Comparison of ENCODE assay signal across 11 mouse cellular contexts in genomic region chr2:71867480-71867879, GRCm38 (mm10). TPM values are rescaled to one million over a fixed set of nuclear protein-coding genes. Genes with fewer than 3 reads are reported as not detected.
DNase-seq lines count a peak whose midpoint lies in the region; ATAC-seq lines count a peak whose summit lies in the region.
"Had no signal": no experiment of that assay in that cellular context is flagged by ENCODE, and none has a peak within 500 bp of the region (broad histone marks: within the 10 kb centered on the region; RNA-seq: fewer than 3 reads in every experiment).

No protein-coding gene starts in this region.

- 15% methylated on average over 5 of the region's 5 CpGs for WGBS in heart, embryonic 14.5 days
- 7% methylated on average over 5 of the region's 5 CpGs for WGBS in forebrain, embryonic 14.5 days
- WGBS in midbrain, embryonic 15.5 days = 11% methylated on average over 5 of the region's 5 CpGs

- H3K4me1 ChIP-seq in heart, embryonic 14.5 days (ENCODE audit: control insufficient read depth in 2 of 2, insufficient read depth in 2 of 2, low read length in 2 of 2) = peaks cover 3 to 10% of the 10 kb centered on the region in 2 experiments
- no peaks in the 10 kb centered on the region for H3K4me1 ChIP-seq in forebrain, embryonic 14.5 days (ENCODE audit: control insufficient read depth, insufficient read depth, low read length)
- H3K4me1 ChIP-seq in midbrain, embryonic 15.5 days = peaks cover 3% of the 10 kb centered on the region; the same call in 1 of the 2 replicates

- H3K4me2 ChIP-seq in heart, embryonic 14.5 days (ENCODE audit: low read length) = no peak overlapping the region
- no peak overlapping the region for H3K4me2 ChIP-seq in forebrain, embryonic 14.5 days (ENCODE audit: low read length)
- no peak overlapping the region for H3K4me2 ChIP-seq in midbrain, embryonic 15.5 days
- H3K4me2 ChIP-seq: neural tube, embryonic 13.5 days had no signal

- peak overlapping the region; percentile 39 to 51; a peak in 2 of 4 replicates for H3K27ac ChIP-seq in heart, embryonic 14.5 days (replicated peaks in 1 of 2; ENCODE audit: control insufficient read depth in 1 of 2, insufficient read depth in 1 of 2, low read depth in 2 of 2, low read length in 2 of 2)
- H3K27ac ChIP-seq in forebrain, embryonic 14.5 days (ENCODE audit: low read depth, low read length) = no peak overlapping the region
- no peak overlapping the region for H3K27ac ChIP-seq in midbrain, embryonic 15.5 days
- H3K27ac ChIP-seq: forebrain, embryonic 10.5 days; neural tube, embryonic 13.5 days had no signal

- no peaks in the 10 kb centered on the region for H3K27me3 ChIP-seq in heart, embryonic 14.5 days (ENCODE audit: control insufficient read depth, insufficient read depth, low read length)
- H3K27me3 ChIP-seq in forebrain, embryonic 14.5 days (replicated peaks; ENCODE audit: control insufficient read depth, insufficient read depth, low read length) = no peaks in the 10 kb centered on the region
- H3K27me3 ChIP-seq in midbrain, embryonic 15.5 days (replicated peaks) = no peaks in the 10 kb centered on the region
- H3K27me3 ChIP-seq: neural tube, embryonic 13.5 days had no signal

- DNase-seq in heart, adult 11 months = peak; percentile 97
- DNase-seq in heart, postnatal 14 days = no peak
- DNase-seq in R1 (ENCODE audit: low read depth, low spot score) = peak; percentile 98
- DNase-seq in kidney, postnatal 10 days = peak; percentile 55
- no peak for DNase-seq in forebrain, embryonic 14.5 days (ENCODE audit: low spot score)
- DNase-seq in adrenal gland, postnatal 25 days = no peak
- DNase-seq: cerebellum, postnatal 10 days had no signal

- H3K9me3 ChIP-seq in heart, embryonic 14.5 days (ENCODE audit: control insufficient read depth, low read length) = no peaks in the 10 kb centered on the region
- H3K9me3 ChIP-seq in forebrain, embryonic 14.5 days (replicated peaks; ENCODE audit: control insufficient read depth, low read length) = no peaks in the 10 kb centered on the region
- H3K9me3 ChIP-seq in midbrain, embryonic 15.5 days = no peaks in the 10 kb centered on the region
- H3K9me3 ChIP-seq: forebrain, embryonic 10.5 days; neural tube, embryonic 13.5 days had no signal

- no peak overlapping the region for H3K4me3 ChIP-seq in heart, embryonic 14.5 days (ENCODE audit: control insufficient read depth in 1 of 2, insufficient read depth in 1 of 2, low read depth in 1 of 2, low read length in 2 of 2)
- H3K4me3 ChIP-seq in forebrain, embryonic 14.5 days (ENCODE audit: low read depth, low read length) = no peak overlapping the region
- H3K4me3 ChIP-seq in midbrain, embryonic 15.5 days = no peak overlapping the region
- H3K4me3 ChIP-seq: forebrain, embryonic 10.5 days; neural tube, embryonic 13.5 days had no signal

- ATAC-seq in heart, embryonic 14.5 days (ENCODE audit: insufficient number of reproducible peaks, insufficient read depth, low FRiP score, low read depth) = no peak
- ATAC-seq in forebrain, embryonic 14.5 days = no peak
- ATAC-seq in midbrain, embryonic 15.5 days (replicated peaks) = no peak

- no peaks in the 10 kb centered on the region for H3K36me3 ChIP-seq in heart, embryonic 14.5 days (ENCODE audit: control insufficient read depth, insufficient read depth, low read length)
- no peaks in the 10 kb centered on the region for H3K36me3 ChIP-seq in forebrain, embryonic 14.5 days (ENCODE audit: control insufficient read depth, insufficient read depth, low read length)
- no peaks in the 10 kb centered on the region for H3K36me3 ChIP-seq in midbrain, embryonic 15.5 days (replicated peaks)
- H3K36me3 ChIP-seq: forebrain, embryonic 10.5 days; neural tube, embryonic 13.5 days had no signal

- intact Hi-C loops in heart, postnatal 14 days (cut with DNase I) = no loop called here

- no peak overlapping the region for H3K9ac ChIP-seq in heart, embryonic 14.5 days (ENCODE audit: low read length)
- H3K9ac ChIP-seq in forebrain, embryonic 14.5 days (ENCODE audit: low read length) = no peak overlapping the region
- no peak overlapping the region for H3K9ac ChIP-seq in midbrain, embryonic 15.5 days
- H3K9ac ChIP-seq: neural tube, embryonic 13.5 days had no signal

RNA-seq across cellular contexts. Expression of gene Pdk1, which starts 5.5 kb away (rescaled TPM):
- 100 to 1,000 TPM in 1 of 2 experiments, 10 to 100 TPM in 1; 98.2 to 107 TPM for total RNA-seq in heart, postnatal 14 days (2021)
- polyA plus RNA-seq in heart, embryonic 14.5 days (2014; fragmentation: Nextera tagmentation; extraction: Ambion mirVana) = 129 and 136 TPM in 2 replicates
- 20.2 and 22.3 TPM in 2 replicates for polyA plus RNA-seq in forebrain, embryonic 14.5 days (2014; fragmentation: Nextera tagmentation; extraction: Ambion mirVana)
- polyA plus RNA-seq in midbrain, embryonic 15.5 days (2015; fragmentation: Nextera tagmentation; extraction: Ambion mirVana) = 21.2 and 23.9 TPM in 2 replicates
- 33.8 and 44.4 TPM in 2 replicates for total RNA-seq in adrenal gland, postnatal 25 days (2021)

Comparison
In these comparisons a context has a peak if more than half of its experiments do, and no peak if none do; other contexts are left out.
1. DNase-seq: peak in heart, adult 11 months (single experiment), R1 (single experiment) and kidney, postnatal 10 days (single experiment); none in heart, postnatal 14 days (0 of 2), forebrain, embryonic 14.5 days (single experiment) and adrenal gland, postnatal 25 days (single experiment).
2. H3K27ac ChIP-seq: peak in heart, embryonic 14.5 days (2 of 2); none in forebrain, embryonic 14.5 days (single experiment) and midbrain, embryonic 15.5 days (single experiment).